Mouse (Mus musculus): ENCODE data around the gene Nop10. TPM values are rescaled to one million over a fixed set of nuclear protein-coding genes. Genes with fewer than 3 reads are reported as not detected.
A peak's percentile ranks its signal among the peaks of the same experiment; 100 is the strongest.

Gene Nop10
- total and polyA plus RNA-seq, 2 experiments from 2014 or later, result 95.5 to 148 TPM

GRCm38 (mm10) chr2:112309161-112309600, 47.5 kb downstream of the Nop10 start:
- peak; percentile 49; the same call in 1 of the 2 replicates for TF ChIP-seq EP300 (IDR thresholded peaks at IDR 0.05; ENCODE audit: low read depth)
- no peak for TF ChIP-seq CTCF (IDR thresholded peaks at IDR 0.05; ENCODE audit: low read depth)
- Histone ChIP-seq H3K27me3 (ENCODE audit: control insufficient read depth, insufficient read depth, low read length) (no peaks in the 10 kb centered on the region), H3K4me2 (ENCODE audit: low read depth, low read length) (peak overlapping the region; percentile 31), H3K36me3 (replicated peaks; ENCODE audit: control insufficient read depth, insufficient read depth, low read length) (no peaks in the 10 kb centered on the region), H3K4me1 (ENCODE audit: control insufficient read depth, insufficient read depth) (peaks cover 15% of the 10 kb centered on the region), H3K27ac (ENCODE audit: low read depth) (peak overlapping the region; percentile 24), H3K9ac (replicated peaks; ENCODE audit: low read depth, low read length) (no peak overlapping the region), H3K9me3 (replicated peaks; ENCODE audit: control insufficient read depth, low read length) (no peaks in the 10 kb centered on the region), H3K4me3 (ENCODE audit: low read depth, low read length) (no peak overlapping the region)
- ATAC-seq (ENCODE audit: insufficient read depth, low read depth), result 0 out of 2 replicates have a peak, but pooled peaks have one; percentile 36
- 20% methylated on average over 10 of the region's 10 CpGs for WGBS
- peak; percentile 44 for DNase-seq (ENCODE audit: low spot score)

Other genes starting within 250 kb of the Nop10 start
- gene Olfr1310, start 249.2 kb upstream of the Nop10 start, total RNA-seq (2014; rRNA removed; ENCODE audit: low replicate concordance), result not detected in 2 replicates
- not detected in 2 replicates for gene Olfr1310, start 249.2 kb upstream of the Nop10 start, polyA plus RNA-seq (2015; fragmentation: Nextera tagmentation; extraction: Ambion mirVana)
- not detected in 2 replicates for gene Olfr1311, start 237.5 kb upstream of the Nop10 start, total RNA-seq (2014; rRNA removed; ENCODE audit: low replicate concordance)
- gene Olfr1311, start 237.5 kb upstream of the Nop10 start, polyA plus RNA-seq (2015; fragmentation: Nextera tagmentation; extraction: Ambion mirVana), result not detected in 2 replicates
- not detected in 2 replicates for gene Olfr1312, start 211.7 kb upstream of the Nop10 start, total RNA-seq (2014; rRNA removed; ENCODE audit: low replicate concordance)
- gene Olfr1312, start 211.7 kb upstream of the Nop10 start, polyA plus RNA-seq (2015; fragmentation: Nextera tagmentation; extraction: Ambion mirVana), result not detected in 2 replicates
- gene Olfr1313, start 184.1 kb upstream of the Nop10 start, total RNA-seq (2014; rRNA removed; ENCODE audit: low replicate concordance), result not detected in 2 replicates
- gene Olfr1313, start 184.1 kb upstream of the Nop10 start, polyA plus RNA-seq (2015; fragmentation: Nextera tagmentation; extraction: Ambion mirVana), result not detected in 2 replicates
- not detected in 2 replicates for gene Olfr1314, start 165.1 kb upstream of the Nop10 start, total RNA-seq (2014; rRNA removed; ENCODE audit: low replicate concordance)
- not detected in 2 replicates for gene Olfr1314, start 165.1 kb upstream of the Nop10 start, polyA plus RNA-seq (2015; fragmentation: Nextera tagmentation; extraction: Ambion mirVana)
- not detected in 2 replicates for gene Olfr1315-ps1, start 146.5 kb upstream of the Nop10 start, total RNA-seq (2014; rRNA removed; ENCODE audit: low replicate concordance)
- gene Olfr1315-ps1, start 146.5 kb upstream of the Nop10 start, polyA plus RNA-seq (2015; fragmentation: Nextera tagmentation; extraction: Ambion mirVana), result not detected in 2 replicates
- not detected in 2 replicates for gene Olfr1316, start 126.9 kb upstream of the Nop10 start, total RNA-seq (2014; rRNA removed; ENCODE audit: low replicate concordance)
- not detected in 2 replicates for gene Olfr1316, start 126.9 kb upstream of the Nop10 start, polyA plus RNA-seq (2015; fragmentation: Nextera tagmentation; extraction: Ambion mirVana)
- gene Olfr1317, start 121.6 kb upstream of the Nop10 start, total RNA-seq (2014; rRNA removed; ENCODE audit: low replicate concordance), result not detected in 2 replicates
- not detected in 2 replicates for gene Olfr1317, start 121.6 kb upstream of the Nop10 start, polyA plus RNA-seq (2015; fragmentation: Nextera tagmentation; extraction: Ambion mirVana)
- gene Olfr1318, start 107.7 kb upstream of the Nop10 start, total RNA-seq (2014; rRNA removed; ENCODE audit: low replicate concordance), result not detected in 2 replicates
- not detected in 2 replicates for gene Olfr1318, start 107.7 kb upstream of the Nop10 start, polyA plus RNA-seq (2015; fragmentation: Nextera tagmentation; extraction: Ambion mirVana)
- 5.0 and 10.0 TPM in 2 replicates for gene Lpcat4, start 22.5 kb upstream of the Nop10 start, total RNA-seq (2014; rRNA removed; ENCODE audit: low replicate concordance)
- 3.1 and 3.6 TPM in 2 replicates for gene Lpcat4, start 22.5 kb upstream of the Nop10 start, polyA plus RNA-seq (2015; fragmentation: Nextera tagmentation; extraction: Ambion mirVana)
- gene Nutm1, start 2.6 kb upstream of the Nop10 start, total RNA-seq (2014; rRNA removed; ENCODE audit: low replicate concordance), result not detected in 2 replicates
- gene Nutm1, start 2.6 kb upstream of the Nop10 start, polyA plus RNA-seq (2015; fragmentation: Nextera tagmentation; extraction: Ambion mirVana), result not detected in 2 replicates
- gene Slc12a6, start 3.9 kb downstream of the Nop10 start, total RNA-seq (2014; rRNA removed; ENCODE audit: low replicate concordance), result 42.8 and 48.1 TPM in 2 replicates
- gene Slc12a6, start 3.9 kb downstream of the Nop10 start, polyA plus RNA-seq (2015; fragmentation: Nextera tagmentation; extraction: Ambion mirVana), result 6.5 and 7.2 TPM in 2 replicates
- gene Gm21985, start 4.4 kb downstream of the Nop10 start, total RNA-seq (2014; rRNA removed; ENCODE audit: low replicate concordance), result not detected in 2 replicates
- gene Gm21985, start 4.4 kb downstream of the Nop10 start, polyA plus RNA-seq (2015; fragmentation: Nextera tagmentation; extraction: Ambion mirVana), result not detected in 2 replicates
- gene Emc4, start 106.1 kb downstream of the Nop10 start, total RNA-seq (2014; rRNA removed; ENCODE audit: low replicate concordance), result 58.5 and 70.1 TPM in 2 replicates
- gene Emc4, start 106.1 kb downstream of the Nop10 start, polyA plus RNA-seq (2015; fragmentation: Nextera tagmentation; extraction: Ambion mirVana), result 104 and 110 TPM in 2 replicates
- 3.5 and 8.0 TPM in 2 replicates for gene Katnbl1, start 117.3 kb downstream of the Nop10 start, total RNA-seq (2014; rRNA removed; ENCODE audit: low replicate concordance)
- gene Katnbl1, start 117.3 kb downstream of the Nop10 start, polyA plus RNA-seq (2015; fragmentation: Nextera tagmentation; extraction: Ambion mirVana), result 12.6 and 13.3 TPM in 2 replicates
- gene Emc7, start 193.1 kb downstream of the Nop10 start, total RNA-seq (2014; rRNA removed; ENCODE audit: low replicate concordance), result 6.8 and 7.0 TPM in 2 replicates
- gene Emc7, start 193.1 kb downstream of the Nop10 start, polyA plus RNA-seq (2015; fragmentation: Nextera tagmentation; extraction: Ambion mirVana), result 22.6 and 22.7 TPM in 2 replicates
- gene Chrm5, start 218.8 kb downstream of the Nop10 start, total RNA-seq (2014; rRNA removed; ENCODE audit: low replicate concordance), result not detected in 2 replicates
- gene Chrm5, start 218.8 kb downstream of the Nop10 start, polyA plus RNA-seq (2015; fragmentation: Nextera tagmentation; extraction: Ambion mirVana), result not detected in 2 replicates
- 5.2 and 26.5 TPM in 2 replicates for gene Aven, start 231.0 kb downstream of the Nop10 start, total RNA-seq (2014; rRNA removed; ENCODE audit: low replicate concordance)
- 2.6 and 4.7 TPM in 2 replicates for gene Aven, start 231.0 kb downstream of the Nop10 start, polyA plus RNA-seq (2015; fragmentation: Nextera tagmentation; extraction: Ambion mirVana)